Mouse (Mus musculus) c-Kit-negative CD71-positive TER-119-positive erythroid progenitor cells, embryonic 14.5 days (primary cell): ENCODE data around the gene Nkiras2.
A peak's percentile ranks its signal among the peaks of the same experiment; 100 is the strongest.
"Not testable (repeated sequence)": the region's sequence is repeated elsewhere in the genome, so short reads cannot be mapped to it uniquely, and the experiment has no call there.

Experiments
- DNase-seq: peaks from one replicate; pipeline ENCODE4 v3.0.0-alpha.2; 2013; ENCODE audit warnings: low read depth, low spot score

Gene Nkiras2

DNA sequence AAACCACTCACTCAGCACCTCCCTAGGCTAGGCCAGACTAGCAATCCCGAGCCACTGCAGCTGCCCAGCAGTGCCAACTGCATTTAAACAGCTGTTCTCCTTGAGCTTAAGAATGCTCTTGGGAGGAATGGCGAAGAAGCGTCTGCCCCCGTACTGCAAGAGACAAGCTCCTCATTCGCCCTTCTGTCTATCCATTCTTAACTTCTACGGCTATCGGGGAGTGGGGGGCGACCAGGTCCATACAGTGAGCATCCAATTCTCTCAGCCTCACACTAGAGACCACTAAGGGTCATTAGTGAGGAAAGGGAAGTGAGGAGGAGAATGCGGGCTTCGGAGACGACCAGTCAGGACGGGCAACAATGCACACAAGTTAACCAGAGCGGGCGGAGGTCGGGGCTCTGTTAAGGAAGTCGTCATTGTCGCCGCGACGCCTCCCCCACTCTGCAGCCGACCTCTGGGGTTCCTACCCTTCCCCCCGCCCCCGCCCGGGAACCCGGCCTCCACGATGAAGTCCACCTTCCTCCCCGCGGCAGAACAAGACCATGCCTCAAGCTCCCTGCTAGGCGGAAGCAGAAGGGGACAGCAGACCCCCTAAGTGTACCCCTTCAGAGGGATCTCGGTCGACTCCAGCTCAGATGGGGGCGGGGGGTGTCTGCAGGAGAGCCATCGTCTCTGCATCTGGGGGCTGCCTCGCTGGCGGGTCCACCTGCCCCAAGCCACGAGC is at the start of gene Nkiras2:
TSS of gene Nkiras2 (plus strand) at position 484 of the 724 bp plus-strand sequence.
- DNase-seq, result no peak

DNA sequence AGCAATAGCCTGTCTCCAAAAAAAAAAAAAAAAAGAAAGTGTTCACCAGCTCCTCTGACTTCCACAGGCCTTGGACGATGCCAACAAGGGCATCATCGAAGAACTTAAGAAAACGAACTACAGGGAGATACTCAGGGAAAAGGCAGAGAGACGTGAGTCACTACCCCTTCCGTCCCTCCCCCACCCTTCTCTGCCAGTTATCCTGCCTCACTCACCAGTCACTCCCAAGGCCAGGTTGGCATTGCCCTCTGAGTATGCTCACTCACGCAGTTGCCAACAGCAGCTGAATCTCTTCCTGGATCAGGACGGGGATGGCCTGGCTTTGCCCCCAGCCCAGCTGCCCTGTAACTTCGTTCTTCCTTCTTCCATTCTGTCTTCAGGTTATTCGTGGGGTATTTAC is 49.3 kb upstream of the Nkiras2 start:
- DNase-seq, result no peak

DNA sequence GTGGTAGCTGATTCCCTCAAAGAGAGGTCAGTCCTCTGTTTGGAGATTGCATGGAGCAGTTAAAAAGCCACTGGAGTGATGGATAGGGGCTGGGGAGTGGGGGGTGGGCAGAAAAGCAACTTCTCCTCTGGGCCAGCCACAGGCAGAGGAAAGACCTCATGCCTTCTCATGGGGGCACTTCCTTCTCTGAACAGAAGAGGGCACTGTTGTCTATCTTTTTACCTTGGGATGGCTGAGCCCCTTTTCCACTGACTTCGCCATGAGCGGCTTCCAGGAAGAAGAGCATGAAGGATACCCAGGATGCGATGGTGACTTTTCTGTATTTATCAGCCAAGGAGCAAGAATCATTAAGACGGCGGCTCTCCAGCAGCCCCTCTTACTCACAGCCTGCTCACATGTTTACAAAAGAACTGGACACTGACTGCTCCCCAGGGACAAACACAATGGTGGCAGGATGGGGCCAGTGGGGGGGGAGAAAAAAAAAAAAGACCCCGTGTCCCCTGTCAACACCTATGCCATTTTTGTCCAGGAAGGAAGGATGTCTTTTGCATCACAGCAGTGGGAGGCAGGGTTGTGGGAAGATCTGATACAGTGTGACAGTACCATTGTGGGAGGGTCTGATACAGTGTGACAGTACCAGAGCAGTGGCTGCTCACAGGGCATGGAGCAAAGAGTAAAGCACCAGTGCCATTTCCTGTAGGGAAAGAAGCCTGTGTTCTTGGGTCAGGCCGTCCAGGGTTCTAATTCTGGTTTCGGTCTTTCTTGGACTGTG is 48.4 kb upstream of the Nkiras2 start:
- peak; percentile 31 for DNase-seq

DNA sequence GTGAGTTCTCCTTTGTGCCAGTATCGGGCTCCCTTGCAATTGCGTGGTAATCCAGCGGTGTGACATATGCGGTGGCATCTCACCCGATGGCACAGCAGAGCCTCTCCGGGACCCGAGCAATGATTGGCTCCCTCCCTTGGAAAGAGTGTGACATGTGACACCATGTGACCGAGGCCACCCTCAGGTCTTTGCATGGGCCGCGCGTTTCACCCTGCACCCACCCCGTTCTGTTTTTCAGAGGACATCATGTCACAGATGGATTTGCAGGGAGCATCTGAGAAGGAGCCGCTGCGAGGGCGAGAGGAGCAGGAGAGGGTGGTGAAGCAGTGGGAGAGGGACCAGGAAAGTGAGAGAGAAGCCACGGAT is 47.9 kb upstream of the Nkiras2 start:
- no peak for DNase-seq

DNA sequence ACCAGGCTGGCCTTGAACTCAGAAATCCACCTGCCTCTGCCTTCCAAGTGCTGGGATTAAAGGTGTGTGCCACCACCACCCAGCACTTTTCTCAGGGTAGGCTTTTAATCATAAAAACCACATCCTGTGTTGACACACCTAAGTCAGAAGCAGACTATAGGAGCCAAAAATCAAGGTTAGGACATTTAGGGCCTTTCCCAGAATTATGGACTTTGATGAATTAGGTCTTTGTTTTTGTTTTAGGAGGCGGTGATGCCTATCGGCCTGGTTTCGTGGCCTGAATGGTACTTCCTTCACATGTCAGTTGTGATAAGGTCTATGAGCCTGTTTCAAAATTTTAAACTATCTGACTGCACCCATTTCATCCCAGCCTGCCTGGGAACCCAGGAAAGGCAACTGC is 44.9 kb upstream of the Nkiras2 start:
- no peak for DNase-seq

DNA sequence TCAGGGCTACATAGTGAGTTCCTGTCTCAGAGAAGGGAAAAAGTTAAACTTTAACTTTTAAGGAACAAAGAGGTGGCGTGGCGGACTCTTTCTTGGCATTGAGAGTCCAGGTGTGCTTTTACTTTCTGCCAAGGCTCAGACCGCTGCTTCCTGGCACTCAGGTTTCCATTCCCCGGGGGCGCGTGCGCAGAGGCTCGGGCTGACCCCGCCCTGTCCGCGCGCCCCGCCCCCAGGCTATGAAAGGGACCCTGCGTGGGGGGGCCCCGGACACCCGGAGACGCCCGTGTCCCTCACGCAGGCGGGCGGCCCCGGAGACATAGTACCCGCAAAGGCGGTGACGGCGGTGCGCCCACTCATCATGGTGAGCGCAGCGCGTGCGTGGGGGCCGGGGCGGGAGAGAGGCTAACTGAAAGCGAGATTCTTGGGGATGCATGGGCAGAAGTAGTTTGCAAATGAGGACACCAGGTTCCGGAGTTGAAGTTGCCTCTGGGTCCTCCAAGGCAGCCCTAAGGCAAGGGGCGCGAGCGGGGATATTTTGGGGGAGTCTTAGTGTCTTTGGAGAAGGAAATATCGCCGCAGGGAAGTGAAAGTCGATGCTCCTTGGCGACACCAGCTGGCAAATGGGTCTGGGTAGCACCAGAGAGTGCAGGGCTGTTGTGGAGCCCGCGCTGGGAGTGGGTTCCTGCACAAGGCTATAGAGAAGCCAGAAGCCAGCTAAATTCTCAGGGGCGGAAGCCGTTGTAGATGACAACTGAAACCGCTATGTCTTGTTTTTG is 44.1 kb upstream of the Nkiras2 start, which contains the start of gene Cnp:
TSS of gene Cnp (plus strand) at position 197 of the 776 bp plus-strand sequence.
- DNase-seq, result no peak

DNA sequence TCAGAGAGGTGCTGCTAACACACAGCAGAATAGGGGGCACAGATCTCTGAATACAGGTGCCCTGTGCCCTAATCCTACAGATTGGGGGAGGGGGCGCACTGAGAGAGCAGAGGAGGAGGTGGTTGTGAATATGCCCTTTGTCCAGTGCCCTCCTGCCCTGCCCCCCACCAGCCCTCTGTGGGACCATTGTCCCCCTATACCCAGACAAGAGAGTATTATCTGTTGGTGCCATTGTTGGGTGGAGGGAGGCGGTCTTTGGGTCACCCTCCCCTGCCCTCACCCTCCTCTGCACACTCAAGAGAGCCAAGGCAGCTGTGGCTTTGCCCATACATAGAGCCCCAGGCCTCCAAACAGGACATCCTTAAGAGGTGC is 43.6 kb upstream of the Nkiras2 start:
- DNase-seq, result no peak

DNA sequence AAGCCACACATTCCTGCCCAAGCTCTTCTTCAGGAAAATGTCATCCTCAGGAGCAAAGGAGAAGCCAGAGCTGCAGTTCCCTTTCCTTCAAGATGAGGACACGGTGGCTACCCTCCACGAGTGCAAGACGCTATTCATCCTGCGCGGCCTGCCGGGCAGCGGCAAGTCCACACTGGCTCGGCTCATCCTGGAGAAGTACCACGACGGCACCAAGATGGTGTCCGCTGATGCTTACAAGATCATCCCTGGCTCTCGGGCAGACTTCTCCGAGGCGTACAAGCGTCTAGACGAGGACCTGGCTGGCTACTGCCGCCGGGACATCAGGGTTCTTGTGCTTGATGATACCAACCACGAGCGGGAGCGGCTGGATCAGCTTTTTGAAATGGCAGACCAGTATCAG is 42.8 kb upstream of the Nkiras2 start:
- no peak for DNase-seq

DNA sequence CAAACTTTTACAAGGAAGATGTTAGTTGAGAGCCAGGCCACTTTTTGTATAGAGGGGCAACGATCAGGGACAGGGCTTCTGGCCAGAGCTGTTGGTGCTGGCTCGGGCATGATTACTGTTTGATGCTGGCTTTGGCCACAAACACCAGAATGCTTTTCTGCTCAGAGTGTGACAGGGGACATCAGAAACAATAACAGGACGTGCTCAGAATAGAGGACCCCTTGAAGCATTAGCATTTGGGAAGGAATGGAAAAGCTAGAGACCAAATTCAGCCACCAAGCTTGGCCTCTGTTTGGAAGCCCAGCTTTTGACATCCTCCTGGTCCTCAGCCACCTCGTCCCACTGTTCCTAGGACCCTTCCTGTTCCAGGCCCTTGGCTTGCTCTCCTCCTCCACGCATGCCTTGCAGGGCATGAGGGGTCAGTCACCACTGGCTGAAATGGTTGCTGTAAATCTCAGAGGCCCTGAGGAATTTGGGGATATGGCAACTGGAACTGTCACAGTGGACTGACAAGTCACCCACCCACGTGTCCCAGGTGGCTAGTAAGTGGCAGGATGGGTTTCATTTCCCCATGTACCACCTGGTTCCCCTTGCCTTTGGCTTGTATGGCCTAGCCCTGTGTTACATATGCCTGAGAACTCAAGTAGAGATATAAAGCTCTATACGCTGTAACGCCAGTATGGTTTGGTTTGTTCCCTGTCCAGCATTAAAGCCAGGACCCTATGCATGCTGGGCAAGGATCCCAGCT is 41.0 kb upstream of the Nkiras2 start:
- DNase-seq, result no peak

DNA sequence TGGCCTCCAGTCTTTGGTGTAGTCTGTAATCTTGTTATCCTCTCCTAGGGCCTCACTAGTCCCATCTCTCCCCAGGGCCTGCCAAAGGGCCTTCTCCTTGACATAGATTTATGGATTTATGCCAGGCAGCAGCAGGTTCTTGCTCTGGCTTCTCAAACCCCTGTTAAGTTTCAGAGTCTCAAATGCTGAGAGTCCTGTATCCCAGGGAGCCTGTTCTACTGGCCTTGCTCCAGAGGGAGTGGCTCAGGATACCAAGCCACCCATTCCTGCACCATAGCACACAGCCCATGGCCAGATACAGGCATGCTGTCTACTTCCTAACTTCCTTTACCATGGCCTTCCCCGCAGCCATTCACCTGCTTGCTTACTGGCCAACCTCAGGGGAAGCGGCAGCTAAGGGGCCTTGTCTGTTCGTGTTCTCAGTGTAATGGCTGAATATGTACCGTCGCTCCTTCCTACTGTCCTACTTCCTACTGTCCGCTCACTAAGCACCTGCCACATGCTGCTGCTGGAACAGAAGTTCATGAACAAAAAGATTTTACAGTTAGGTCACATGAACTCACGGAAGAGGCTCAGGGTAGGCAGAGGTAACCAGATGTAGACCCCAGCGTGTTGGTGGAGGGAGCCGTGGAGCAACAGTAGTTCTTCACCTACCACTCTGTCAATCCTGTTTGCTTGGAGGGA is 39.8 kb upstream of the Nkiras2 start:
- DNase-seq, result no peak

DNA sequence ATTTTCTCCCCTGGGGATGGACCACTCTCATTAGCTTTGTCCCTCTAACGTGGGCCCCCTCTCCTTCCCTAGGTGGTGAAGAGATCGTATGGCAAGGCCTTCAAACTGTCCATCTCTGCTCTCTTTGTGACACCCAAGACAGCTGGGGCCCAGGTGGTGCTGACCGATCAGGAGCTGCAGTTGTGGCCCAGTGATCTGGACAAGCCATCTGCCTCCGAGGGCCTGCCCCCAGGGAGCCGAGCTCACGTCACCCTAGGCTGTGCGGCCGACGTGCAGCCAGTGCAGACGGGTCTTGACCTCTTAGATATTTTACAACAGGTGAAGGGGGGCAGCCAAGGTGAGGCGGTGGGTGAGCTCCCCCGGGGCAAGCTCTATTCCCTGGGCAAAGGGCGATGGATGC is 38.8 kb upstream of the Nkiras2 start:
- DNase-seq, result no peak

DNA sequence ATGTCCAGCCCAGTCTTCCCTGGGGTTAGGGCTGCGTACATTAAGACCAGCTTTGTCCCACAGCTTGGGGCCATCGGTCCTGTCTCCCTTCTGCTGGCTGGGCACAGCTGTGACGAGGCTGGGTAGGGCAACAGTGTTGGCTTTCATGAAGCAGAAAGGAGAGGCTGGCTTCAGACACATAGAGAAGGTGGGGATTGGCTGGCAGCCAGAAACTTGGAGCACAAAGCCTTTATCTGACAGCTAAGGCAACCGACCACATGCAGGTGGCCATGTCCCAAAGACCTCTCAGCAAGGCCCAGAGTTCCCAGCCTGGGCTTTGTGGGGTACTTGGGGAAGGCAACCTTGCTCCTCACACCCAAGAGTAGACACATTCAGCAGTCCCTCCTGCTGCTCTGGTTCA is 37.3 kb upstream of the Nkiras2 start:
- DNase-seq, result no peak

DNA sequence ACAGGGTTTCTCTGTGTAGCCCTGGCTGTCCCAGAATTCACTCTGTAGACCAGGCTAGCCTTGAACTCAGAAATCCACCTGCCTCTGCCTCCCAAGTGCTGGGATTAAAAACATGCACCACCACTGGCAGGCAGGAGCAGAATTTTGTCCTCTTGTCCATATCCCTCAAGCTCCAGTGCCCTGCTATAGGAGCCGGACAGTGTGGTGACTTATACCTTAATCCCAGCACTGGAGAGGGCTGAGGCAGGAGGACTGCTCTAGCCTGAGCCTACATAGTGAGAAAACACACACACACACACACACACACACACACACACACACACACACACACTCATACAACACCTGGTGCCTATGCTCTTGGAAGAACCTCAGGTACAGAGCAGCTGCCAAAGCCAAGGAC is 36.6 kb upstream of the Nkiras2 start:
- DNase-seq, result not testable (repeated sequence)

DNA sequence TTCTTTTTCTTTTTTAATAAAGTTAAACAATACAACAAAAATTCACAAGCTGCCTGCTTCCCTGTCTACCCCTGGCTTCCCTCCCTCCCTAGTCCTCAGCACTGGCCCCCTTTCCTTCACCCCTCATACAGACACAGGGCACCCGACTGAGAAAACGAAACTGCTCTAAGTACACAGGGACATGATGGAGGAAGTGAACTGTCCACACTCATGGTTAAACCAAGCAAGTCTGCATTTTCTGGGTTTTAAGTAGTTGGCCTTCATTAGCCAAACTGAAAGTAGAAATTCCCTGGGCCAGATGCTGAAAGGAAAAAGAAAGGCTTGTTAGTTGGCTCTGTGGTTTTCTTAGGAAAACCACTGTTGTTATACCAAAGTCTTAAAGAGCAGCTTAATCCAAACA is 36.2 kb upstream of the Nkiras2 start:
- no peak for DNase-seq

DNA sequence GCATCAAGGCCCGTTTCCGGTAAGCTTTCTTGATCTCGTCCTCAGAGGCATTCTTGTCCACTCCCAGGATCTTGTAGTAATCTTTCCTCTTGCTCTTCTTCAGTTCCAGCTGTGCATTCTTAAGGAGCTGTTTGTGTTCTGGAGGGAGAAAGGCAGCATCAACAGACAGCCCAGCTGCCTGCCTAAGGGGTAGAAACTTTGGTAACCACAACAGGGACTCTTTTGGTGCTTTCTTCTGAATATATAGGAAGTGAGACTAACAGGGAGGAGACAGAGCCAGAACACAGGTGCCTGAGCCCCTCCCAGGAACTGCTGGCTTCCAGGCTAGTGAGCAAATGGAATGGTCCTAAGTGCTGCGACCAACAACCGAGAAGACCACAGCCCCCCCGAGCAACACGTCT is 34.5 kb upstream of the Nkiras2 start:
- no peak for DNase-seq

DNA sequence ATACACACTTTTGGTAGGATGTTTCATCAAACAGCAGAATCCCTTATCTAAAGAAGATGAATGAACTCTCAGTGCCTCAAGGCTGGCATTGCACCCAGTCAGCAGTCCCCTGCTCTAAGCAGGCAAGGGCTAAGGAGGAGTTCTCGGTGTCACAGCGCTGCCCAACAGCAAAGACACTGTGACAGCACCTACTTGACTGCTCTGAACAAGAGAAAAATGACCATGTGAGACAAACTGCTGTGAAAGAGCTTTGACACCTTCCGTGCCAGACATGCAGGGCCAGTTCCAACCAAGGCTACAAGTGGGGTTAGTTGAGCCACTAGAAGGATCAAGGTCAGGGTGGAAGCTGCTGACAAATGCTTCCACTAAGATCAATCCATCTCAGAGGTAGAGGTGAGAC is 33.9 kb upstream of the Nkiras2 start:
- DNase-seq, result no peak

DNA sequence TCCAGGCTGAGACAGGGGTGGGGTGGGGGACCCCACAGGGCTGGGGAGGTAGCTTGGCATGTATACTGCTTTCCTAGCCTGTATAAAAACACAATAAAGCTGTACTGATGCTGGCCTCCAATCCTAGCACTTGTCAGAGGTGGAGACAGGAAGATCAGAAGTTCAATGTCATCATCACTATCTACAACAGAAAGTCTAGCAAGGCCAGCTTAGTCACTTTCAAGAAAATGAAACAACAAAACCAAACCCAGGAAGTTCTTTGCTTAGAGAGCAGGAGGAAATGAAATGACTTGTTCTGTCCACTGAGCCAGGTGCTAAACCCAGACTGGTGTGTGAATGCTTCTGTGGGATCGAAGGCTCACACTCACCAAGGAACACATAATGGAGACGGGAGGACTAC is 30.6 kb upstream of the Nkiras2 start:
- no peak for DNase-seq

DNA sequence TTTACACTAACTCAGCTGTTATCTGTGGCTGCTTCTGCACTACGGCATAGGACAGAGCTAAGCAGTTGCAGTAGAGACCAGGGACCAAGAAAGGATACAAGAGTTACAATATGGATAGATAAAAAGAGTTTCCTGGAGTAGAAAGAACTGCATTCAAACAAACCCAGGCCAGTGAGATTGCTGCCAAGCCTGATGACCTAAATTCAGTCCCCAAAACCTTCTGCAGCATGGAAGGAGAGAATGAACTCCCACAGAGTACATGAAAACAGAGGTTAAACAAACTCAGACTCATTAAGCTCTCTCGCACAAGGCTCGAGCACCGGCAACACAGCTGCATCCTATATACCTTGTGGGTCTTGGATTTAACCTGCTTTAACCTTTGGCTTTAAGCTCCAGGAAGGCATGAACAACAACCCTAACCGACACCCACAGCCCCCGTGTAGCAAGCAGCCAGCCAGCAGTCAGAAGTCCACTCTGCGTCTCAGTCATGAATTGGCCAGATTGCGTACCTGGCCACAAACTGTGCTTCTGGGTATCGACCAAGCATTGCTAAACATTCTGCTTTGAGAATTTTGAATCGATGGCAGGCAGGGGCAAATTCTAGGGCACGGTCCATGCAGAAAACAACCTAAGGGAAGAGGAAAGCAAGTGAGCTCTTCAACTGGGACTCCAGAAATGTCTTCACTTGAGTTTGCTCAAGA is 26.5 kb upstream of the Nkiras2 start:
- no peak for DNase-seq

DNA sequence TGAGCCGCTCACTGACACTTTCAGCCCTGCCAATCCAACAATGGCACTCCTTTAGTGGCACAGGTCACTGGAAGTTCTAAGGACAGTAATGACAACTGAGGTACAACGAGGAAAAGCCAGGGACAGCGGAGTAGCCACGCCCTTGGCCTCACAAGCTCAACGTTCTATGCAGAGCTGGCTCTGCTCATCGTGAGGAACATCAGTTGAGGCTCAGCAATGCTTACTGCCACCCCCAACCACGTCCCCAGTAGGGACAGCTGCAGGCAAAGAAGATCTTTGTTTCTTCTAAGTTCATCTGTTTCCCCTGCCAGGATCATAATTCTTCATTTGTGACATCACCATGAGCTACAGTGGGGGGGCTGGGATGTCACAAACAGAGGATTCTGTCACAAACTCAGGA is 24.4 kb upstream of the Nkiras2 start:
- no peak for DNase-seq

DNA sequence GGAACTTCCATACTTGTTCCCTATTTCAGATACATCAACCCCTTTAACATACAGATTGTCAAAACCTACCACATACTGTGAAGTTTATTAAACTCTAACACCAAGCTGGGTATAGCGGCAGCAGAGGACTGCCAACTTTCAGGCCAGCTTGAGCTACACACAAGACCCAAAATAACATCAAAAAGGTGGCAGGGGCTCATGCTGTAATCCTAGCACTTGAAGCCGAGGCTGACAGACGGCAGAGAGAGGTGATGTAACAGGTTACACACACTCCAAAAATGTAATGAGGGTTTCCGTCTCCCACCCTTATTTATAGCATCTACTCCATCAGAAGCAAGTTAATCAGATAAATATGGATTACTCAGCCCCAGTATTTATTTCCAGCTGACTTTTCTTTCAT is 23.5 kb upstream of the Nkiras2 start:
- DNase-seq, result no peak

DNA sequence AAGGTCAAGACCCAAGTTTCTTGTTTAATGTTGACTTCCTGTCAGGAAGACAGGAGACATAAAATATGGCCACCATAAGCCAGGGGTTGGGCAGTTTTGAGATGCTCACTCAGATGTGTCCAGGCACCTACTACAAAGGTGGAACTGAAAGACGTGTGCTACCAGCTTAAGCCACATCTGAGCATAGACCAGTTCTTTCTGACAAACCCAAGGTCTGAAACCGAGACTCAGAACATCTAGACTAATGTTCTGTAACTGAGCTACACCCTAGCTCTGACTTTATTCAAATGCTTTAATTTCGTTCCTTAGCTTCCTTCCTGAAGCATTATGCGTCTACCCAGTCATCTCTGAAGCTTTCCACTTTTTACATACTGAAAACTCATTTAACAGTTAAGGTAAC is 21.0 kb upstream of the Nkiras2 start:
- no peak for DNase-seq
